ENCODE assay signal across 14 mouse cellular contexts in the genomic region with DNA sequence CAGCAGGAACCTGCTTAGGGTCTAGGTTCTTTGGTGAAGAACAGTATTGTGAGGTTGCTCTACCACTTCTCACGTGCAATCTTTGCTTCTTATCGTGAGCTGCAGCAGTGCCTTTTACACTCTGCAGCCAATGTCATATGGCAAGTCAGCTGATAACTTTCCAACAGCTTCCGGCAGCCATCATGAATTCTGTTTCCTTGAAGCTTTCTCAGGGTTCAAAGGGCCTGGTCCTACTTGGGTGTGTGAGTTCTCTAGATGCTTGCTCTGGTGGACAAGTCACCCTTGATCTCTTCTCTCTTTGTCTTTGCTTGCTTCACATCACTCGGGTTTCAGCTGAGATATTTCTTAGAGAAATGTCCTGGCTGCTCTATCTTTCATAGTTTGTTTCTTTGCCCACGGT.
"Had no signal": no experiment of that assay in that cellular context is flagged by ENCODE, and none has a peak within 500 bp of the region (broad histone marks: within the 10 kb centered on the region; RNA-seq: fewer than 3 reads in every experiment).

No protein-coding gene starts in this region.

- DNase-seq: right cerebral cortex, adult 18-20 months; right cerebral cortex, postnatal 14 days; right cerebral cortex, postnatal 25 days; right cerebral cortex, postnatal 4 days; spleen, adult 18-20 months; thymus, adult 18-20 months; thymus, adult 2 months; thymus, postnatal 14 days; thymus, postnatal 25 days; thymus, postnatal 36 days; thymus, postnatal 4 days had no signal

- H3K9me3 ChIP-seq: neural tube, embryonic 15.5 days; stomach, embryonic 15.5 days had no signal

- H3K27ac ChIP-seq: neural tube, embryonic 15.5 days; stomach, embryonic 15.5 days; stomach, postnatal 0 days had no signal

- H3K4me1 ChIP-seq: stomach, embryonic 15.5 days had no signal

- H3K27me3 ChIP-seq: stomach, embryonic 15.5 days had no signal

- H3K4me2 ChIP-seq: neural tube, embryonic 15.5 days; stomach, embryonic 15.5 days had no signal

- H3K36me3 ChIP-seq: neural tube, embryonic 15.5 days; stomach, embryonic 15.5 days had no signal

- H3K4me3 ChIP-seq: neural tube, embryonic 15.5 days; stomach, embryonic 15.5 days had no signal

- H3K9ac ChIP-seq: neural tube, embryonic 15.5 days; stomach, embryonic 15.5 days had no signal
